Mouse (Mus musculus) heart, embryonic 14.5 days (tissue): ENCODE data around the gene Ccdc148. TPM values are rescaled to one million over a fixed set of nuclear protein-coding genes. Genes with fewer than 3 reads are reported as not detected.

ENCODE experiments used
- ATAC-seq: fragments of 200-750 bp; cut with Nextera tagmentation; 2 replicates; pipeline ENCODE4 v1.8.0; 2017; ENCODE audit warnings: low read depth, moderate TSS enrichment; ENCODE audit not compliant: insufficient number of reproducible peaks, insufficient read depth, low FRiP score
- H3K27ac ChIP-seq, 2 experiments: fragments of 200-500 bp in 1 of 2; fragments of 300-500 bp in 1 of 2; sonication (generic) in 1 of 2; replicated peaks in 1 of 2; 2 replicates each; pipeline ENCODE4 v1.5.1; 2012 to 2014; ENCODE audit warnings: low read depth in 2 of 2, low read length in 2 of 2, control low read depth in 1 of 2, mild to moderate bottlenecking in 1 of 2, mixed read lengths in 1 of 2; ENCODE audit not compliant: control insufficient read depth in 1 of 2, insufficient read depth in 1 of 2
- H3K27me3 ChIP-seq: fragments of 300-500 bp; sonication (generic); 2 replicates; pipeline ENCODE4 v1.6.1; 2014; ENCODE audit warnings: mild to moderate bottlenecking, low read length, control low read depth; ENCODE audit not compliant: control insufficient read depth, insufficient read depth
- H3K36me3 ChIP-seq: fragments of 300-500 bp; sonication (generic); 2 replicates; pipeline ENCODE4 v1.6.1; 2014; ENCODE audit warnings: mild to moderate bottlenecking, control low read depth, low read length, mixed read lengths; ENCODE audit not compliant: control insufficient read depth, insufficient read depth
- H3K4me1 ChIP-seq, 2 experiments: fragments of 200-500 bp in 1 of 2; fragments of 300-500 bp in 1 of 2; sonication (generic) in 1 of 2; 2 replicates each; pipeline ENCODE4 v1.6.1; 2012 to 2014; ENCODE audit warnings: low read length in 2 of 2, control low read depth in 1 of 2, mixed read lengths in 1 of 2; ENCODE audit not compliant: control insufficient read depth in 2 of 2, insufficient read depth in 2 of 2
- H3K4me2 ChIP-seq: fragments of 300-500 bp; sonication (generic); 2 replicates; pipeline ENCODE4 v1.6.1; 2014; ENCODE audit warnings: mild to moderate bottlenecking, low read length
- H3K4me3 ChIP-seq, 2 experiments: fragments of 200-500 bp in 1 of 2; fragments of 300-500 bp in 1 of 2; sonication (generic) in 1 of 2; 2 replicates each; pipeline ENCODE4 v1.5.1; 2012 to 2014; ENCODE audit warnings: low read length in 2 of 2, mild to moderate bottlenecking in 2 of 2, control low read depth in 1 of 2, low read depth in 1 of 2, moderate library complexity in 1 of 2; ENCODE audit not compliant: control insufficient read depth in 1 of 2, insufficient read depth in 1 of 2
- H3K9ac ChIP-seq: fragments of 300-500 bp; sonication (generic); 2 replicates; pipeline ENCODE4 v1.6.1; 2014; ENCODE audit warnings: mild to moderate bottlenecking, low read length
- H3K9me3 ChIP-seq: fragments of 300-500 bp; sonication (generic); 2 replicates; pipeline ENCODE4 v1.6.1; 2016; ENCODE audit warnings: low read length, control low read depth; ENCODE audit not compliant: control insufficient read depth
- WGBS: fragments of 180-500 bp; shearing (Covaris S2); extraction: QIAGEN DNeasy Blood & Tissue Kit; methylation state at CpG from one replicate; pipeline ENCODE4 v1.1.7; 2014; 5-methylcytosine and 5-hydroxymethylcytosine counted together
- polyA plus RNA-seq: library from polyadenylated mRNA; unstranded; fragments of >200 nt; fragmentation: Nextera tagmentation; extraction: Ambion mirVana; gene quantifications from 2 replicates; pipeline ENCODE4 v1.2.1, GENCODE M21; 2014

Gene Ccdc148
- polyA plus RNA-seq, 1 experiment from 2014 or later: 1.1 TPM

GRCm38 (mm10) chr2:59188306-59188705 lies 27.8 kb upstream of the Ccdc148 start:
- H3K4me2 ChIP-seq: no peak overlapping the region
- H3K27me3 ChIP-seq: no peaks in the 10 kb centered on the region
- H3K27ac ChIP-seq: 0 out of 4 replicates have a peak overlapping the region, but pooled peaks of 1 of the 2 experiments have one; percentile 3
- H3K9me3 ChIP-seq: no peaks in the 10 kb centered on the region
- ATAC-seq: no peak
- H3K4me3 ChIP-seq: no peak overlapping the region
- peaks cover 17% of the 10 kb centered on the region for H3K36me3 ChIP-seq
- WGBS: 82% methylated on average over 8 of the region's 8 CpGs
- H3K4me1 ChIP-seq: peaks cover 26 to 39% of the 10 kb centered on the region in 2 experiments
- H3K9ac ChIP-seq: no peak overlapping the region

GRCm38 (mm10) chr2:59186966-59187365 lies 26.5 kb upstream of the Ccdc148 start:
- no peak overlapping the region for H3K4me2 ChIP-seq
- H3K27me3 ChIP-seq: no peaks in the 10 kb centered on the region
- peaks cover 17% of the 10 kb centered on the region for H3K36me3 ChIP-seq
- H3K4me3 ChIP-seq: no peak overlapping the region
- ATAC-seq: no peak
- H3K27ac ChIP-seq: no peak overlapping the region
- no peak overlapping the region for H3K9ac ChIP-seq
- H3K9me3 ChIP-seq: no peaks in the 10 kb centered on the region
- WGBS: 93% methylated on average over 6 of the region's 6 CpGs
- H3K4me1 ChIP-seq: peaks cover 24 to 26% of the 10 kb centered on the region in 2 experiments

- Histone ChIP-seq H3K9me3 (no peaks in the 10 kb centered on the region), H3K4me3 (no peak overlapping the region), H3K4me1 (peaks cover 18 to 20% of the 10 kb centered on the region in 2 experiments), H3K27me3 (no peaks in the 10 kb centered on the region), H3K9ac (no peak overlapping the region), H3K27ac (no peak overlapping the region), H3K4me2 (no peak overlapping the region), H3K36me3 (peaks cover 17% of the 10 kb centered on the region)
- no peak for ATAC-seq
- 84% methylated on average over 8 of the region's 8 CpGs for WGBS
Observed at GRCm38 (mm10) chr2:59186122-59186521, 25.6 kb upstream of the Ccdc148 start.

- H3K27ac ChIP-seq: no peak overlapping the region
- H3K4me2 ChIP-seq: no peak overlapping the region
- peaks cover 17% of the 10 kb centered on the region for H3K36me3 ChIP-seq
- no peak overlapping the region for H3K4me3 ChIP-seq
- 91% methylated on average over 11 of the region's 11 CpGs for WGBS
- no peaks in the 10 kb centered on the region for H3K9me3 ChIP-seq
- ATAC-seq: no peak
- H3K27me3 ChIP-seq: no peaks in the 10 kb centered on the region
- H3K9ac ChIP-seq: no peak overlapping the region
- H3K4me1 ChIP-seq: peaks cover 7 to 9% of the 10 kb centered on the region in 2 experiments; a peak in 3 of 4 replicates
Observed at GRCm38 (mm10) chr2:59184107-59185064, 23.9 kb upstream of the Ccdc148 start.

GRCm38 (mm10) chr2:59183541-59183940 lies 23.1 kb upstream of the Ccdc148 start:
- no peak overlapping the region for H3K9ac ChIP-seq
- no peaks in the 10 kb centered on the region for H3K27me3 ChIP-seq
- ATAC-seq: no peak
- H3K9me3 ChIP-seq: no peaks in the 10 kb centered on the region
- no peak overlapping the region for H3K4me2 ChIP-seq
- H3K4me3 ChIP-seq: no peak overlapping the region
- 76% methylated on average over 4 of the region's 4 CpGs for WGBS
- H3K27ac ChIP-seq: no peak overlapping the region
- peaks cover 17% of the 10 kb centered on the region for H3K36me3 ChIP-seq
- H3K4me1 ChIP-seq: peaks cover 7 to 16% of the 10 kb centered on the region in 2 experiments; a peak in 3 of 4 replicates

- Histone ChIP-seq H3K4me2 (no peak overlapping the region), H3K4me3 (no peak overlapping the region), H3K9ac (no peak overlapping the region), H3K9me3 (no peaks in the 10 kb centered on the region), H3K4me1 (peaks cover 10 to 26% of the 10 kb centered on the region in 2 experiments), H3K27ac (no peak overlapping the region), H3K36me3 (peaks cover 2% of the 10 kb centered on the region; the same call in 1 of the 2 replicates), H3K27me3 (no peaks in the 10 kb centered on the region)
- 88% methylated on average over 15 of the region's 15 CpGs for WGBS
- ATAC-seq: no peak
Observed at GRCm38 (mm10) chr2:59181321-59182113, 21.0 kb upstream of the Ccdc148 start.

GRCm38 (mm10) chr2:59179487-59179886 lies 19.0 kb upstream of the Ccdc148 start:
- no peak overlapping the region for H3K27ac ChIP-seq
- no peak overlapping the region for H3K4me3 ChIP-seq
- ATAC-seq: no peak
- WGBS: 47% methylated on average over 5 of the region's 5 CpGs
- H3K9me3 ChIP-seq: no peaks in the 10 kb centered on the region
- no peak overlapping the region for H3K9ac ChIP-seq
- peaks cover 2% of the 10 kb centered on the region; the same call in 1 of the 2 replicates for H3K36me3 ChIP-seq
- no peaks in the 10 kb centered on the region for H3K27me3 ChIP-seq
- peaks cover 8 to 22% of the 10 kb centered on the region in 2 experiments; a peak in 3 of 4 replicates for H3K4me1 ChIP-seq
- no peak overlapping the region for H3K4me2 ChIP-seq
